Mouse (Mus musculus): ENCODE data around the gene Tor1aip2. TPM values are rescaled to one million over a fixed set of nuclear protein-coding genes. Genes with fewer than 3 reads are reported as not detected.

Gene Tor1aip2
- polyA plus RNA-seq, 1 experiment from 2014 or later = 123 TPM

DNA sequence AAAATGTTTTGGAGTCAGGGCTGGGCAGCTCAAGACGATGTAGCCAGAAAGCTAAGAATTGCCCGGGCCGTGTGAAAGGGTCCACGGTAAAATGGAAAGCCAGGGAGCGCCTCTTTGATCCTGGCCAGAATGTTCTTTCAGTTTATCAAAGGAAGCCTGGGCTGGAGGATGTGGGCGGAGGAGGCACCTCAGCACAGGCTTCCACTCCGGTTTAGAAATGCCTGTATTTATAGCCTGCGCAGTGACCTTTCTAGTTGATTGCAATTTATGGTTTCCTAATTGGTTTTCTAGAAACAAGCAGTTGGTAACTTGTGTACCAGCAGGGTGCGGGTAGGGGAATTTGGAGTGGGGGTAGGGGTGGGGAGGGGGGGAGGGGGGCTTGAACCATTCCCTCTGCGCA, 73.2 kb downstream of the Tor1aip2 start:
- no peak overlapping the region for H3K27ac ChIP-seq (ENCODE audit: low read depth, low read length)
- DNase-seq (ENCODE audit: low spot score) = no peak
- 66% methylated on average over 10 of the region's 10 CpGs for WGBS

GRCm38 (mm10) chr1:156111090-156111489, 75.9 kb downstream of the Tor1aip2 start:
- Histone ChIP-seq H3K4me1 (replicated peaks; ENCODE audit: control insufficient read depth, insufficient read depth, low read length) (no peaks in the 10 kb centered on the region; the same call in 1 of the 2 replicates), H3K27me3 (ENCODE audit: control insufficient read depth, insufficient read depth, low read length) (no peaks in the 10 kb centered on the region), H3K27ac (ENCODE audit: low read depth, low read length) (no peak overlapping the region), H3K9me3 (ENCODE audit: control insufficient read depth, low read length) (no peaks in the 10 kb centered on the region), H3K9ac (ENCODE audit: low read depth, low read length) (no peak overlapping the region), H3K4me2 (replicated peaks; ENCODE audit: low read depth, low read length) (no peak overlapping the region), H3K4me3 (ENCODE audit: low read depth, low read length) (no peak overlapping the region), H3K36me3 (ENCODE audit: control insufficient read depth, insufficient read depth, low read length) (no peaks in the 10 kb centered on the region)
- WGBS = 74% methylated on average over 9 of the region's 9 CpGs
- DNase-seq (ENCODE audit: low spot score) = no peak
- ATAC-seq (ENCODE audit: low FRiP score) = no peak

More for the DNA sequence above, 73.2 kb downstream of the Tor1aip2 start:
- no peak overlapping the region for H3K9ac ChIP-seq (ENCODE audit: low read depth, low read length)
- ATAC-seq (ENCODE audit: low FRiP score) = no peak
- H3K36me3 ChIP-seq (ENCODE audit: control insufficient read depth, insufficient read depth, low read length) = no peaks in the 10 kb centered on the region
- no peaks in the 10 kb centered on the region for H3K4me1 ChIP-seq (replicated peaks; ENCODE audit: control insufficient read depth, insufficient read depth, low read length)
- H3K9me3 ChIP-seq (ENCODE audit: control insufficient read depth, low read length) = no peaks in the 10 kb centered on the region
- no peak overlapping the region for H3K4me2 ChIP-seq (replicated peaks; ENCODE audit: low read depth, low read length)
- H3K27me3 ChIP-seq (ENCODE audit: control insufficient read depth, insufficient read depth, low read length) = no peaks in the 10 kb centered on the region
- no peak overlapping the region for H3K4me3 ChIP-seq (ENCODE audit: low read depth, low read length)

DNA sequence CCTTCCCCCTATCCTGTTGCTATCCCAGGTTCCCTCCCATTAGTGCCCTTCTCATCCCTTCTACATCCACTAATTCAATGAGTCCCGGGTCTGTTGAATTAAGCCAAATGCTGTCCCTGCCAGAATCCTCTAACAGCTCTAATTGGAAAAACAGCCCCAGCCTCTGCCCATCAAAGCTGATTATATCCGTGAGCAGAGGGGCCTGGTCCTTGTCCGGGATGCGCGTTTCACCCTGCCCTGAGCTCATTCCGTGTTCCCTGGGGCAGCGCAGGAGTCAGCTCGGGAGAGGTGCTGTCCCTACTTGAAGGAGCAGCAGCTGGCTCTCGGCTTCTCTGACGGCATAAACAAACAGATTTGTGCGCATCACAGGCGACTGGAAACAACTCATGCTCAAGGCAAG, 76.5 kb downstream of the Tor1aip2 start:
- no peaks in the 10 kb centered on the region for H3K9me3 ChIP-seq (ENCODE audit: control insufficient read depth, low read length)
- 36% methylated on average over 12 of the region's 12 CpGs for WGBS
- no peaks in the 10 kb centered on the region for H3K27me3 ChIP-seq (ENCODE audit: control insufficient read depth, insufficient read depth, low read length)
- no peak overlapping the region for H3K9ac ChIP-seq (ENCODE audit: low read depth, low read length)
- DNase-seq (ENCODE audit: low spot score) (no peak), ATAC-seq (ENCODE audit: low FRiP score) (0 out of 2 replicates have a peak, but pooled peaks have one; percentile 35)
- H3K4me1 ChIP-seq (replicated peaks; ENCODE audit: control insufficient read depth, insufficient read depth, low read length) = no peaks in the 10 kb centered on the region; the same call in 1 of the 2 replicates
- no peak overlapping the region for H3K4me2 ChIP-seq (replicated peaks; ENCODE audit: low read depth, low read length)
- H3K4me3 ChIP-seq (ENCODE audit: low read depth, low read length) = no peak overlapping the region
- H3K27ac ChIP-seq (ENCODE audit: low read depth, low read length) = no peak overlapping the region
- H3K36me3 ChIP-seq (ENCODE audit: control insufficient read depth, insufficient read depth, low read length) = no peaks in the 10 kb centered on the region

- DNase-seq (ENCODE audit: low spot score) (no peak), ATAC-seq (ENCODE audit: low FRiP score) (0 out of 2 replicates have a peak, but pooled peaks have one; percentile 56)
- no peak overlapping the region for H3K9ac ChIP-seq (ENCODE audit: low read depth, low read length)
- no peak overlapping the region for H3K4me2 ChIP-seq (replicated peaks; ENCODE audit: low read depth, low read length)
- H3K9me3 ChIP-seq (ENCODE audit: control insufficient read depth, low read length) = no peaks in the 10 kb centered on the region
- H3K4me3 ChIP-seq (ENCODE audit: low read depth, low read length) = no peak overlapping the region
- no peaks in the 10 kb centered on the region for H3K36me3 ChIP-seq (ENCODE audit: control insufficient read depth, insufficient read depth, low read length)
- H3K27me3 ChIP-seq (ENCODE audit: control insufficient read depth, insufficient read depth, low read length) = no peaks in the 10 kb centered on the region
- 59% methylated on average over 7 of the region's 7 CpGs for WGBS
- H3K4me1 ChIP-seq (replicated peaks; ENCODE audit: control insufficient read depth, insufficient read depth, low read length) = no peaks in the 10 kb centered on the region; the same call in 1 of the 2 replicates
- H3K27ac ChIP-seq (ENCODE audit: low read depth, low read length) = no peak overlapping the region
Measured at GRCm38 (mm10) chr1:156112142-156112541, 76.9 kb downstream of the Tor1aip2 start.

GRCm38 (mm10) chr1:156113884-156114499, 78.8 kb downstream of the Tor1aip2 start:
- ATAC-seq (ENCODE audit: low FRiP score) = no peak
- WGBS = 85% methylated on average over 8 of the region's 8 CpGs
- DNase-seq (ENCODE audit: low spot score) = no peak

GRCm38 (mm10) chr1:156116770-156117169, 81.6 kb downstream of the Tor1aip2 start:
- DNase-seq (ENCODE audit: low spot score) = no peak
- Histone ChIP-seq H3K4me1 (replicated peaks; ENCODE audit: control insufficient read depth, insufficient read depth, low read length) (no peaks in the 10 kb centered on the region; the same call in 1 of the 2 replicates), H3K9me3 (ENCODE audit: control insufficient read depth, low read length) (no peaks in the 10 kb centered on the region), H3K36me3 (ENCODE audit: control insufficient read depth, insufficient read depth, low read length) (no peaks in the 10 kb centered on the region), H3K4me2 (replicated peaks; ENCODE audit: low read depth, low read length) (no peak overlapping the region), H3K9ac (ENCODE audit: low read depth, low read length) (no peak overlapping the region), H3K27me3 (ENCODE audit: control insufficient read depth, insufficient read depth, low read length) (no peaks in the 10 kb centered on the region), H3K4me3 (ENCODE audit: low read depth, low read length) (no peak overlapping the region), H3K27ac (ENCODE audit: low read depth, low read length) (no peak overlapping the region)
- 70% methylated on average over 3 of the region's 3 CpGs for WGBS
- no peak for ATAC-seq (ENCODE audit: low FRiP score)

More at GRCm38 (mm10) chr1:156113884-156114499, 78.8 kb downstream of the Tor1aip2 start:
- Histone ChIP-seq H3K27ac (ENCODE audit: low read depth, low read length) (no peak overlapping the region), H3K4me1 (replicated peaks; ENCODE audit: control insufficient read depth, insufficient read depth, low read length) (no peaks in the 10 kb centered on the region; the same call in 1 of the 2 replicates), H3K27me3 (ENCODE audit: control insufficient read depth, insufficient read depth, low read length) (no peaks in the 10 kb centered on the region), H3K9ac (ENCODE audit: low read depth, low read length) (no peak overlapping the region), H3K4me3 (ENCODE audit: low read depth, low read length) (no peak overlapping the region), H3K36me3 (ENCODE audit: control insufficient read depth, insufficient read depth, low read length) (no peaks in the 10 kb centered on the region), H3K4me2 (replicated peaks; ENCODE audit: low read depth, low read length) (no peak overlapping the region), H3K9me3 (ENCODE audit: control insufficient read depth, low read length) (no peaks in the 10 kb centered on the region)

Other genes starting within 250 kb of the Tor1aip2 start
- 9.8 and 12.5 TPM in 2 replicates for gene Qsox1, start 222.5 kb upstream of the Tor1aip2 start, polyA plus RNA-seq (2014; fragmentation: Nextera tagmentation; extraction: Ambion mirVana)
- gene Cep350, start 62.1 kb upstream of the Tor1aip2 start, polyA plus RNA-seq (2014; fragmentation: Nextera tagmentation; extraction: Ambion mirVana) = 7.7 and 17.5 TPM in 2 replicates
- 38.8 and 44.1 TPM in 2 replicates for gene Tor1aip1, start 1.1 kb downstream of the Tor1aip2 start, polyA plus RNA-seq (2014; fragmentation: Nextera tagmentation; extraction: Ambion mirVana)
- gene Fam163a, start 169.6 kb downstream of the Tor1aip2 start, polyA plus RNA-seq (2014; fragmentation: Nextera tagmentation; extraction: Ambion mirVana) = 5.4 and 5.7 TPM in 2 replicates

All from hindbrain, embryonic 11.5 days (tissue).